Mouse (Mus musculus): Measurements from ENCODE around the gene Tigd3.

Gene Tigd3

GRCm38 (mm10) chr19:5845319-5846135, 48.4 kb downstream of the Tigd3 start:
- DNase-seq, result peak; percentile 98

- no peak for DNase-seq
These were observed 49.1 kb downstream of the Tigd3 start for GRCm38 (mm10) chr19:5844831-5845318.

GRCm38 (mm10) chr19:5843781-5844691, 49.9 kb downstream of the Tigd3 start:
- DNase-seq, result peak; percentile 50

- DNase-seq, result peak; percentile 62
These were observed 50.9 kb downstream of the Tigd3 start for GRCm38 (mm10) chr19:5842785-5843730.

- peak; percentile 43 for DNase-seq
These were observed 51.8 kb downstream of the Tigd3 start for GRCm38 (mm10) chr19:5841999-5842784.

GRCm38 (mm10) chr19:5841389-5841946, 52.5 kb downstream of the Tigd3 start:
- peak; percentile 63 for DNase-seq
